Mouse (Mus musculus) bone marrow macrophage, adult 2 months (primary cell): Measurements from ENCODE around the gene Mmp15.

Source experiments
- CTCF ChIP-seq: IDR thresholded peaks from 2 replicates; pipeline ENCODE4 v1.5.1; 2012; ENCODE audit warnings: low read depth, mild to moderate bottlenecking, low read length, moderate library complexity
- POLR2A ChIP-seq: IDR thresholded peaks from 2 replicates; pipeline ENCODE4 v1.6.1; 2012; ENCODE audit warnings: mild to moderate bottlenecking, low read depth, low read length, borderline replicate concordance

GRCm38 (mm10) chr8:95362272-95362671 lies 10.2 kb downstream of the Mmp15 start:
- TF ChIP-seq CTCF (no peak), POLR2A (no peak)
